Mouse (Mus musculus) frontal cortex, adult (tissue): Measurements from ENCODE around the gene Unc5c.
A peak's percentile ranks its signal among the peaks of the same experiment; 100 is the strongest.

ENCODE experiments used
- ATAC-seq: cut with Nextera tagmentation; 2 replicates; pipeline ENCODE4 v1.9.2; 2017; ENCODE audit warnings: mild to moderate bottlenecking, moderate library complexity, mixed read lengths; ENCODE audit not compliant: low TSS enrichment

Unc5c gene

GRCm38 (mm10) chr3:141465104-141465705 is at the start of gene Unc5c:
TSS of gene Unc5c (plus strand) at chr3:141465216.
- ATAC-seq, result peak; percentile 69

GRCm38 (mm10) chr3:141457475-141457874 is 7.5 kb upstream of the Unc5c start:
- ATAC-seq, result no peak

GRCm38 (mm10) chr3:141462482-141462881 is 2.5 kb upstream of the Unc5c start:
- ATAC-seq, result peak; percentile 14; the same call in 1 of the 2 replicates

- peak; percentile 50 for ATAC-seq
Observed at GRCm38 (mm10) chr3:141464691-141465103, 319 bp upstream of the Unc5c start.

- ATAC-seq, result peak; percentile 22
Observed at GRCm38 (mm10) chr3:141466061-141466460, 1.0 kb downstream of the Unc5c start.

- no peak for ATAC-seq
Observed at GRCm38 (mm10) chr3:141466727-141467335, 1.8 kb downstream of the Unc5c start.

- ATAC-seq, result no peak
Observed at GRCm38 (mm10) chr3:141469338-141469737, 4.3 kb downstream of the Unc5c start.

GRCm38 (mm10) chr3:141473205-141473604 is 8.2 kb downstream of the Unc5c start:
- ATAC-seq, result no peak

- no peak for ATAC-seq
Observed at GRCm38 (mm10) chr3:141475389-141475788, 10.4 kb downstream of the Unc5c start.

GRCm38 (mm10) chr3:141475919-141476318 is 10.9 kb downstream of the Unc5c start:
- ATAC-seq, result no peak

- peak; percentile 81 for ATAC-seq
Observed at GRCm38 (mm10) chr3:141476670-141477069, 11.7 kb downstream of the Unc5c start.

GRCm38 (mm10) chr3:141482465-141482864 is 17.4 kb downstream of the Unc5c start:
- ATAC-seq, result no peak

GRCm38 (mm10) chr3:141483665-141484431 is 18.8 kb downstream of the Unc5c start:
- no peak for ATAC-seq

GRCm38 (mm10) chr3:141485218-141485617 is 20.2 kb downstream of the Unc5c start:
- ATAC-seq, result peak; percentile 67; the same call in 1 of the 2 replicates

- ATAC-seq, result no peak
Observed at GRCm38 (mm10) chr3:141490647-141491046, 25.6 kb downstream of the Unc5c start.

GRCm38 (mm10) chr3:141491272-141491950 is 26.4 kb downstream of the Unc5c start:
- peak; percentile 98 for ATAC-seq

GRCm38 (mm10) chr3:141491951-141492310 is 26.9 kb downstream of the Unc5c start:
- peak; percentile 6; the same call in 1 of the 2 replicates for ATAC-seq

- no peak for ATAC-seq
Observed at GRCm38 (mm10) chr3:141493000-141493399, 28.0 kb downstream of the Unc5c start.

- no peak for ATAC-seq
Observed at GRCm38 (mm10) chr3:141498348-141499056, 33.5 kb downstream of the Unc5c start.

GRCm38 (mm10) chr3:141501845-141502505 is 37.0 kb downstream of the Unc5c start:
- ATAC-seq, result no peak

GRCm38 (mm10) chr3:141503331-141503730 is 38.3 kb downstream of the Unc5c start:
- ATAC-seq, result no peak
